Mouse (Mus musculus): ENCODE data around the gene Rho. TPM values are rescaled to one million over a fixed set of nuclear protein-coding genes. Genes with fewer than 3 reads are reported as not detected.

Rho gene
- total and polyA plus RNA-seq, 3 experiments: 0.27 TPM; not detected in 2

GRCm38 (mm10) chr6:115909052-115909451, 22.5 kb upstream of the Rho start:
- H3K4me1 ChIP-seq (ENCODE audit: insufficient read depth, low read depth, low read length): no peaks in the 10 kb centered on the region
- TF ChIP-seq POLR2AphosphoS5 (IDR thresholded peaks at IDR 0.05; ENCODE audit: insufficient replicate concordance, low read depth, low read length) (no peak), CTCF (IDR thresholded peaks at IDR 0.05; ENCODE audit: low read depth, low read length) (no peak)
- H3K4me3 ChIP-seq (ENCODE audit: low read depth, low read length): no peak overlapping the region
- no peaks in the 10 kb centered on the region for H3K36me3 ChIP-seq (replicated peaks)
- H3K9me3 ChIP-seq (replicated peaks): no peaks in the 10 kb centered on the region
- no peak; the same call in 1 of the 2 replicates for ATAC-seq (ENCODE audit: extremely low read depth, insufficient number of reproducible peaks, low FRiP score, poor library complexity, severe bottlenecking)
- no peak for DNase-seq (ENCODE audit: low spot score)
- H3K27me3 ChIP-seq (ENCODE audit: insufficient read depth, low read length): peaks cover 4% of the 10 kb centered on the region; the same call in 1 of the 2 replicates

DNA sequence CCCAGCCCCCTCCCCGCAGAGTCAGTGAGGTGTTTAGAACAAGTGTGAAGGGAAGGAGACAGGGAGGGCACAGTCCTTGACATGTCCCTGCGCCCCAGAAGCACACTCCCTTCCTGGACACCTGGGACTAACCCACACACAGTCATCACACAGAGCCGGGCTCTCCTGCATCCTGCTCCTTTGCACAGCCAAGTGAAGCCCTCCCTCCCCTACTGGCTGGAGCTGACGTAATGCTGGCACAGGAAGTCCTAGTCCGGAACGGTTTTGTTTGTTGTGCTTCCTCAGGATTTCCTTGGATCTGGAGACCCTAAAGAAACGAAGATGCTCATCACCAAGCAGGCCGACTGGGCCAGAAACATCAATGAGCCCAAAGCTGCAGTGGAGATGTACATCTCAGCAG, 21.6 kb upstream of the Rho start:
- Histone ChIP-seq H3K4me1 (ENCODE audit: insufficient read depth, low read depth, low read length) (no peaks in the 10 kb centered on the region), H3K27me3 (ENCODE audit: insufficient read depth, low read length) (peaks cover 4% of the 10 kb centered on the region; the same call in 1 of the 2 replicates), H3K4me3 (ENCODE audit: low read depth, low read length) (no peak overlapping the region), H3K9me3 (replicated peaks) (no peaks in the 10 kb centered on the region), H3K36me3 (replicated peaks) (no peaks in the 10 kb centered on the region)
- DNase-seq (ENCODE audit: low spot score): no peak
- TF ChIP-seq POLR2AphosphoS5 (IDR thresholded peaks at IDR 0.05; ENCODE audit: insufficient replicate concordance, low read depth, low read length): no peak
- no peak for TF ChIP-seq CTCF (IDR thresholded peaks at IDR 0.05; ENCODE audit: low read depth, low read length)
- TF ChIP-seq TAL1 (conservative IDR thresholded peaks at IDR 0.05; ENCODE audit: low read depth, low read length): no peak
- no peak for TF ChIP-seq GATA1 (IDR thresholded peaks at IDR 0.05; ENCODE audit: borderline replicate concordance, low read length)
- no peak for TF ChIP-seq GATA2 (IDR thresholded peaks at IDR 0.05; ENCODE audit: borderline replicate concordance, low read depth, low read length)
- ATAC-seq (ENCODE audit: extremely low read depth, insufficient number of reproducible peaks, low FRiP score, poor library complexity, severe bottlenecking): no peak

- ATAC-seq (ENCODE audit: extremely low read depth, insufficient number of reproducible peaks, low FRiP score, poor library complexity, severe bottlenecking): no peak
- H3K9me3 ChIP-seq (replicated peaks): no peaks in the 10 kb centered on the region
These were observed 19.8 kb upstream of the Rho start for GRCm38 (mm10) chr6:115911763-115912162.

DNA sequence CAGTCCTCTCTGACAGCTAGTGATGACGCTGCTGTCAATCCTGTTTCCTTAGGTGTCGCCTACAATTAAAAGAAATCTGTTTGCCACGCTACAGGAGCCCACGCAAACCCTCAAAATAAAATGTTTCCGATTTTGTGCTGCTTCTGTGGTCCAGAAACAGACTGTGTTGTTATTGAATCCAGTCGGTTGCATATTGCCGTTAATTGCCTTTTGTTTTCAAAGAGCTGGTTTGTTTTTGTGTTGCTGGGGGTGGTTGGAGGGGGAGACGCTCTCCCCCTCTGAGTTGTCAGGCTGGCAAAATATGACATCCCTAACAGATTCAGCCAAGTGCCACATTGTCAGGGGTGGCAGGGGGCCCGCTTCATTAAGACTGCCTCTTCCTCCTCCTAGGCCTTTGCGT, 18.1 kb upstream of the Rho start:
- Histone ChIP-seq H3K27me3 (ENCODE audit: insufficient read depth, low read length) (peaks cover 7% of the 10 kb centered on the region; the same call in 1 of the 2 replicates), H3K9me3 (replicated peaks) (no peaks in the 10 kb centered on the region), H3K4me3 (ENCODE audit: low read depth, low read length) (no peak overlapping the region), H3K36me3 (replicated peaks) (no peaks in the 10 kb centered on the region), H3K4me1 (ENCODE audit: insufficient read depth, low read depth, low read length) (no peaks in the 10 kb centered on the region)
- no peak for ATAC-seq (ENCODE audit: extremely low read depth, insufficient number of reproducible peaks, low FRiP score, poor library complexity, severe bottlenecking)
- DNase-seq (ENCODE audit: low spot score): no peak
- TF ChIP-seq POLR2AphosphoS5 (IDR thresholded peaks at IDR 0.05; ENCODE audit: insufficient replicate concordance, low read depth, low read length): no peak
- no peak for TF ChIP-seq GATA1 (IDR thresholded peaks at IDR 0.05; ENCODE audit: borderline replicate concordance, low read length)
- no peak for TF ChIP-seq GATA2 (IDR thresholded peaks at IDR 0.05; ENCODE audit: borderline replicate concordance, low read depth, low read length)
- no peak for TF ChIP-seq TAL1 (conservative IDR thresholded peaks at IDR 0.05; ENCODE audit: low read depth, low read length)
- TF ChIP-seq CTCF (IDR thresholded peaks at IDR 0.05; ENCODE audit: low read depth, low read length): no peak

More at GRCm38 (mm10) chr6:115911763-115912162, 19.8 kb upstream of the Rho start:
- H3K4me1 ChIP-seq (ENCODE audit: insufficient read depth, low read depth, low read length): no peaks in the 10 kb centered on the region
- no peak for TF ChIP-seq GATA1 (IDR thresholded peaks at IDR 0.05; ENCODE audit: borderline replicate concordance, low read length)
- TF ChIP-seq TAL1 (conservative IDR thresholded peaks at IDR 0.05; ENCODE audit: low read depth, low read length): no peak
- no peak for TF ChIP-seq GATA2 (IDR thresholded peaks at IDR 0.05; ENCODE audit: borderline replicate concordance, low read depth, low read length)
- no peak for TF ChIP-seq POLR2AphosphoS5 (IDR thresholded peaks at IDR 0.05; ENCODE audit: insufficient replicate concordance, low read depth, low read length)
- no peak for TF ChIP-seq CTCF (IDR thresholded peaks at IDR 0.05; ENCODE audit: low read depth, low read length)
- no peak overlapping the region for H3K4me3 ChIP-seq (ENCODE audit: low read depth, low read length)
- H3K27me3 ChIP-seq (ENCODE audit: insufficient read depth, low read length): peaks cover 7% of the 10 kb centered on the region; the same call in 1 of the 2 replicates
- DNase-seq (ENCODE audit: low spot score): no peak
- H3K36me3 ChIP-seq (replicated peaks): no peaks in the 10 kb centered on the region

- H3K27me3 ChIP-seq (ENCODE audit: insufficient read depth, low read length): peaks cover 8% of the 10 kb centered on the region; the same call in 1 of the 2 replicates
- H3K36me3 ChIP-seq (replicated peaks): no peaks in the 10 kb centered on the region
- no peak for TF ChIP-seq TAL1 (conservative IDR thresholded peaks at IDR 0.05; ENCODE audit: low read depth, low read length)
- TF ChIP-seq GATA2 (IDR thresholded peaks at IDR 0.05; ENCODE audit: borderline replicate concordance, low read depth, low read length): no peak
- no peak for TF ChIP-seq CTCF (IDR thresholded peaks at IDR 0.05; ENCODE audit: low read depth, low read length)
- TF ChIP-seq POLR2AphosphoS5 (IDR thresholded peaks at IDR 0.05; ENCODE audit: insufficient replicate concordance, low read depth, low read length): no peak
- no peak for TF ChIP-seq GATA1 (IDR thresholded peaks at IDR 0.05; ENCODE audit: borderline replicate concordance, low read length)
- no peaks in the 10 kb centered on the region for H3K9me3 ChIP-seq (replicated peaks)
- no peak for DNase-seq (ENCODE audit: low spot score)
- H3K4me3 ChIP-seq (ENCODE audit: low read depth, low read length): no peak overlapping the region
- no peak for ATAC-seq (ENCODE audit: extremely low read depth, insufficient number of reproducible peaks, low FRiP score, poor library complexity, severe bottlenecking)
- H3K4me1 ChIP-seq (ENCODE audit: insufficient read depth, low read depth, low read length): no peaks in the 10 kb centered on the region
These were observed 16.9 kb upstream of the Rho start for GRCm38 (mm10) chr6:115914511-115915202.

GRCm38 (mm10) chr6:115915601-115916445, 15.7 kb upstream of the Rho start:
- DNase-seq (ENCODE audit: low spot score) (no peak), ATAC-seq (ENCODE audit: extremely low read depth, insufficient number of reproducible peaks, low FRiP score, poor library complexity, severe bottlenecking) (no peak)
- H3K4me3 ChIP-seq (ENCODE audit: low read depth, low read length): no peak overlapping the region
- peaks cover 5% of the 10 kb centered on the region; the same call in 1 of the 2 replicates for H3K27me3 ChIP-seq (ENCODE audit: insufficient read depth, low read length)
- H3K9me3 ChIP-seq (replicated peaks): no peaks in the 10 kb centered on the region
- no peaks in the 10 kb centered on the region for H3K36me3 ChIP-seq (replicated peaks)
- no peaks in the 10 kb centered on the region for H3K4me1 ChIP-seq (ENCODE audit: insufficient read depth, low read depth, low read length)
- TF ChIP-seq TAL1 (conservative IDR thresholded peaks at IDR 0.05; ENCODE audit: low read depth, low read length) (no peak), GATA2 (IDR thresholded peaks at IDR 0.05; ENCODE audit: borderline replicate concordance, low read depth, low read length) (no peak), POLR2AphosphoS5 (IDR thresholded peaks at IDR 0.05; ENCODE audit: insufficient replicate concordance, low read depth, low read length) (no peak), CTCF (IDR thresholded peaks at IDR 0.05; ENCODE audit: low read depth, low read length) (no peak), GATA1 (IDR thresholded peaks at IDR 0.05; ENCODE audit: borderline replicate concordance, low read length) (no peak)
